Mouse (Mus musculus) urinary bladder, postnatal 36 days (tissue): ENCODE results near the gene Efcc1.

Experiments
- DNase-seq, 2 experiments: peaks; one replicate each; pipeline ENCODE4 v3.0.0; 2022; ENCODE audit warnings: low spot score in 2 of 2, mixed read lengths in 1 of 2

The Efcc1 gene

DNA sequence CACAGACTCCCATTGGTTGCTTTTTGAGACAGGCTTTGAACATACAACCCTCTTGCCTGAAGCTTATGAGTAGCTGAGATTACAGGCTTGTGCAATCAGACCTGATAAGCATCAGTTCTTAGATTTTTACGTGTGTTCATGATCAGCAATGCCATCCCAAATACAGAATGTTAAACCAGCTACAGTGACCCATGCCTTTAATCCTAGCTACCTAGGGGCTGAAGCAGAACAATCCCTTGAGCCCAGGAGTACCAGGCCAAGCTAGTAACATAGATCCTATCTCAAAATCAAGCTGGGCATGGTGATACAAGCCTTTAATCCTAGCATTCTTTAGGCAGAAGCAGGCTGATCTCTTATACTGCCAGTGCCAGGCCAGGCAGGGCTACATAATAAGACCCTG lies 73.4 kb downstream of the Efcc1 start:
- no peak for DNase-seq

- DNase-seq: no peak
Observed at GRCm38 (mm10) chr6:87804886-87805285, 74.2 kb downstream of the Efcc1 start.

DNA sequence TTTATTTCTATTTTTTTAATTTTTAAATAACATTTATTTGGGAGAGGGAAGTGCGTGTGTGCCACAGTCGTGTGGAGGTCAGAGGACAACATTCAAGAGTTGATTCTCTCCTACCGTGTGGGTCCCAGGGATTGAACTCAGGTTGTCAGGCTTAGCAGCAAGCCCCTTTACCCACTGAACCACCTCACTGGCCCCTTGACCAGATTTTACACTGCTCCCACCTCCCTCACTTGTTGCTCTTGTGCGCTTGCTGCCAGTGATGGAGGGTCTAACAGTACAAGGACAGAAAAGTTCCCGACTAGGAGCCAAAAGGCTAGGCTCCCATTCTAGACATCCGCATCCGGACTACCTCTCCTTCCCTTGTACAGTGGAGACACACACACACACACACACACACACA lies 74.8 kb downstream of the Efcc1 start:
- DNase-seq: no peak
